Mouse (Mus musculus): ENCODE data around the gene Tnrc6c. TPM values are rescaled to one million over a fixed set of nuclear protein-coding genes. Genes with fewer than 3 reads are reported as not detected.
"Not testable (repeated sequence)": the region's sequence is repeated elsewhere in the genome, so short reads cannot be mapped to it uniquely, and the experiment has no call there.

Gene Tnrc6c
- polyA plus RNA-seq, 1 experiment from 2014 or later, result 10.5 TPM

GRCm38 (mm10) chr11:117779434-117780198, 125.5 kb downstream of the Tnrc6c start:
- ATAC-seq (replicated peaks; ENCODE audit: low FRiP score), result peak; percentile 16; the same call in 1 of the 2 replicates
- H3K27me3 ChIP-seq, result peaks cover 6% of the 10 kb centered on the region; the same call in 1 of the 2 replicates
- peaks cover 64% of the 10 kb centered on the region for H3K4me1 ChIP-seq

GRCm38 (mm10) chr11:117780199-117780515, 126.1 kb downstream of the Tnrc6c start:
- peaks cover 64% of the 10 kb centered on the region for H3K4me1 ChIP-seq

More at GRCm38 (mm10) chr11:117779434-117780198, 125.5 kb downstream of the Tnrc6c start:
- 1% methylated on average over 38 of the region's 38 CpGs for WGBS
- Histone ChIP-seq H3K4me2 (peak overlapping the region; percentile 99), H3K27ac (peak overlapping the region; percentile 97), H3K9me3 (replicated peaks) (no peaks in the 10 kb centered on the region), H3K4me3 (replicated peaks) (peak overlapping the region; percentile 61), H3K9ac (peak overlapping the region; percentile 54), H3K36me3 (peaks cover 30% of the 10 kb centered on the region)

GRCm38 (mm10) chr11:117780582-117781111, 126.6 kb downstream of the Tnrc6c start:
- Histone ChIP-seq H3K27me3 (peaks cover 6% of the 10 kb centered on the region; the same call in 1 of the 2 replicates), H3K27ac (peak overlapping the region; percentile 97), H3K4me1 (peaks cover 64% of the 10 kb centered on the region), H3K9ac (peak overlapping the region; percentile 54), H3K36me3 (peaks cover 20% of the 10 kb centered on the region; the same call in 1 of the 2 replicates), H3K4me3 (replicated peaks) (peak overlapping the region; percentile 61), H3K9me3 (replicated peaks) (no peaks in the 10 kb centered on the region), H3K4me2 (peak overlapping the region; percentile 99)
- peak; percentile 75 for ATAC-seq (replicated peaks; ENCODE audit: low FRiP score)
- WGBS, result under 1% methylated on average over 19 of the region's 19 CpGs

More at GRCm38 (mm10) chr11:117780199-117780515, 126.1 kb downstream of the Tnrc6c start:
- peak overlapping the region; percentile 61 for H3K4me3 ChIP-seq (replicated peaks)
- 2% methylated on average over 17 of the region's 17 CpGs for WGBS
- H3K27ac ChIP-seq, result peak overlapping the region; percentile 97
- peaks cover 6% of the 10 kb centered on the region; the same call in 1 of the 2 replicates for H3K27me3 ChIP-seq
- peaks cover 25% of the 10 kb centered on the region for H3K36me3 ChIP-seq
- peak overlapping the region; percentile 54 for H3K9ac ChIP-seq
- no peaks in the 10 kb centered on the region for H3K9me3 ChIP-seq (replicated peaks)
- peak; percentile 13 for ATAC-seq (replicated peaks; ENCODE audit: low FRiP score)
- peak overlapping the region; percentile 99 for H3K4me2 ChIP-seq

GRCm38 (mm10) chr11:117781199-117781821, 127.2 kb downstream of the Tnrc6c start:
- WGBS, result 9% methylated on average over 18 of the region's 18 CpGs
- peak; percentile 6; the same call in 1 of the 2 replicates for ATAC-seq (replicated peaks; ENCODE audit: low FRiP score)

GRCm38 (mm10) chr11:117781993-117782704, 128.1 kb downstream of the Tnrc6c start, which contains the start of the genes Tmc8 and Tmc6:
Gene Tmc8 (plus strand): TSS chr11:117782076.
Gene Tmc6 (minus strand): TSS chr11:117782198.
- peak within 1 kb of the TSS; percentile 61 for H3K4me3 ChIP-seq (replicated peaks)
- H3K4me1 ChIP-seq, result peaks cover 69% of the 10 kb centered on the region
- H3K27me3 ChIP-seq, result peaks cover 6% of the 10 kb centered on the region; the same call in 1 of the 2 replicates
- H3K9ac ChIP-seq, result peak within 1 kb of the TSS; percentile 27; the same call in 1 of the 2 replicates
- no peaks in the 10 kb centered on the region for H3K9me3 ChIP-seq (replicated peaks)
- peaks cover 11% of the 10 kb centered on the region; the same call in 1 of the 2 replicates for H3K36me3 ChIP-seq
- peak within 1 kb of the TSS; percentile 97 for H3K27ac ChIP-seq
- H3K4me2 ChIP-seq, result peak within 1 kb of the TSS; percentile 99
- peak; percentile 22; the same call in 1 of the 2 replicates for ATAC-seq (replicated peaks; ENCODE audit: low FRiP score)
- WGBS, result 40% methylated on average over 24 of the region's 24 CpGs

More at GRCm38 (mm10) chr11:117781199-117781821, 127.2 kb downstream of the Tnrc6c start:
- Histone ChIP-seq H3K27ac (peak overlapping the region; percentile 97), H3K9ac (no peak overlapping the region), H3K27me3 (peaks cover 6% of the 10 kb centered on the region; the same call in 1 of the 2 replicates), H3K4me2 (peak overlapping the region; percentile 99), H3K4me3 (replicated peaks) (peak overlapping the region; percentile 61), H3K9me3 (replicated peaks) (no peaks in the 10 kb centered on the region), H3K36me3 (peaks cover 19% of the 10 kb centered on the region; the same call in 1 of the 2 replicates), H3K4me1 (peaks cover 66% of the 10 kb centered on the region)

GRCm38 (mm10) chr11:117782705-117783034, 128.6 kb downstream of the Tnrc6c start:
- Histone ChIP-seq H3K4me2 (peak overlapping the region; percentile 99), H3K9me3 (replicated peaks) (no peaks in the 10 kb centered on the region), H3K36me3 (peaks cover 5% of the 10 kb centered on the region; the same call in 1 of the 2 replicates), H3K4me3 (replicated peaks) (peak overlapping the region; percentile 61), H3K9ac (peak overlapping the region; percentile 27; the same call in 1 of the 2 replicates), H3K27ac (peak overlapping the region; percentile 97), H3K4me1 (peaks cover 66% of the 10 kb centered on the region), H3K27me3 (peaks cover 6% of the 10 kb centered on the region; the same call in 1 of the 2 replicates)
- WGBS, result 52% methylated on average over 9 of the region's 9 CpGs
- ATAC-seq (replicated peaks; ENCODE audit: low FRiP score), result no peak

GRCm38 (mm10) chr11:117783089-117783488, 129.0 kb downstream of the Tnrc6c start:
- Histone ChIP-seq H3K4me2 (peak overlapping the region; percentile 99), H3K36me3 (peaks cover 1% of the 10 kb centered on the region; the same call in 1 of the 2 replicates), H3K27ac (peak overlapping the region; percentile 97), H3K9ac (peak overlapping the region; percentile 27; the same call in 1 of the 2 replicates), H3K4me3 (replicated peaks) (peak overlapping the region; percentile 61), H3K9me3 (replicated peaks) (no peaks in the 10 kb centered on the region), H3K4me1 (peaks cover 62% of the 10 kb centered on the region), H3K27me3 (peaks cover 6% of the 10 kb centered on the region; the same call in 1 of the 2 replicates)
- ATAC-seq (replicated peaks; ENCODE audit: low FRiP score), result 0 out of 2 replicates have a peak, but pooled peaks have one; percentile 13
- WGBS, result 5% methylated on average over 28 of the region's 31 CpGs

GRCm38 (mm10) chr11:117783683-117784309, 129.7 kb downstream of the Tnrc6c start:
- H3K4me3 ChIP-seq (replicated peaks), result peak overlapping the region; percentile 61
- peaks cover 55% of the 10 kb centered on the region for H3K4me1 ChIP-seq
- ATAC-seq (replicated peaks; ENCODE audit: low FRiP score), result no peak
- H3K9me3 ChIP-seq (replicated peaks), result no peaks in the 10 kb centered on the region
- H3K36me3 ChIP-seq, result no peaks in the 10 kb centered on the region
- H3K9ac ChIP-seq, result peak overlapping the region; percentile 27; the same call in 1 of the 2 replicates
- H3K27me3 ChIP-seq, result peaks cover 6% of the 10 kb centered on the region; the same call in 1 of the 2 replicates
- whole genome bisulfite sequencing, result 40% methylated on average over 10 of the region's 10 CpGs
- H3K4me2 ChIP-seq, result peak overlapping the region; percentile 99
- H3K27ac ChIP-seq, result 0 out of 2 replicates have a peak overlapping the region, but pooled peaks have one; percentile 3

- Histone ChIP-seq H3K9me3 (replicated peaks) (no peaks in the 10 kb centered on the region), H3K4me2 (no peak overlapping the region), H3K4me1 (peaks cover 43% of the 10 kb centered on the region), H3K36me3 (no peaks in the 10 kb centered on the region), H3K27me3 (peaks cover 8% of the 10 kb centered on the region; the same call in 1 of the 2 replicates), H3K9ac (0 out of 2 replicates have a peak overlapping the region, but pooled peaks have one; percentile 15), H3K4me3 (replicated peaks) (no peak overlapping the region), H3K27ac (no peak overlapping the region)
- no peak for ATAC-seq (replicated peaks; ENCODE audit: low FRiP score)
- 6% methylated on average over 10 of the region's 10 CpGs for WGBS
Measured at GRCm38 (mm10) chr11:117786294-117786693, 132.2 kb downstream of the Tnrc6c start.

GRCm38 (mm10) chr11:117788481-117788880, 134.4 kb downstream of the Tnrc6c start:
- H3K27me3 ChIP-seq; H3K9me3 ChIP-seq (replicated peaks); H3K9ac ChIP-seq; H3K4me3 ChIP-seq (replicated peaks); H3K4me2 ChIP-seq; H3K36me3 ChIP-seq; ATAC-seq (replicated peaks; ENCODE audit: low FRiP score); H3K27ac ChIP-seq: not testable (repeated sequence)
- peaks cover 34% of the 10 kb centered on the region for H3K4me1 ChIP-seq
- WGBS, result 80% methylated on average over 7 of the region's 7 CpGs
